11 mouse cellular contexts compared by ENCODE assay signal in genomic region chr16:31529284-31529958, GRCm38 (mm10).
DNase-seq lines count a peak whose midpoint lies in the region; ATAC-seq lines count a peak whose summit lies in the region.
"Had no signal": no experiment of that assay in that cellular context is flagged by ENCODE, and none has a peak within 500 bp of the region (broad histone marks: within the 10 kb centered on the region; RNA-seq: fewer than 3 reads in every experiment).

No protein-coding gene starts in this region.

- intact Hi-C loops in heart, postnatal 14 days (cut with DNase I), result no loop called here

- peak; percentile 22 for ATAC-seq in frontal cortex, adult (ENCODE audit: low TSS enrichment)
- no peak for ATAC-seq in granulocyte monocyte progenitor cell, adult 5-6 weeks (replicated peaks; ENCODE audit: poor library complexity, severe bottlenecking)
- ATAC-seq: liver, postnatal 0 days had no signal

- no peak for DNase-seq in frontal cortex, postnatal 10 days (ENCODE audit: low spot score in 2 of 2)
- peak; percentile 51 for DNase-seq in kidney, adult 9 months
- no peak for DNase-seq in kidney, postnatal 10 days
- DNase-seq in cerebellum, adult 11-12 months, result peak; percentile 93
- DNase-seq in heart, postnatal 14 days, result peak; percentile 18 to 45
- no peak for DNase-seq in thymus, postnatal 4 days
- DNase-seq: adrenal gland, postnatal 25 days; liver, postnatal 0 days; thymus, postnatal 25 days had no signal

Comparison
In these comparisons a context has a peak if more than half of its experiments do, and no peak if none do; other contexts are left out.
1. DNase-seq: peak in kidney, adult 9 months (single experiment), cerebellum, adult 11-12 months (single experiment) and heart, postnatal 14 days (2 of 2); none in frontal cortex, postnatal 10 days (0 of 2), kidney, postnatal 10 days (single experiment) and thymus, postnatal 4 days (single experiment).